Mouse (Mus musculus) lung, postnatal 0 days (tissue): ENCODE data around the gene Tulp4. TPM values are rescaled to one million over a fixed set of nuclear protein-coding genes. Genes with fewer than 3 reads are reported as not detected.
"Not testable (repeated sequence)": the region's sequence is repeated elsewhere in the genome, so short reads cannot be mapped to it uniquely, and the experiment has no call there.

Experiments
- ATAC-seq: fragments of 200-750 bp; cut with Nextera tagmentation; 2 replicates; pipeline ENCODE4 v1.8.0; 2017; ENCODE audit warnings: moderate library complexity
- DNase-seq: peaks from one replicate; pipeline ENCODE4 v3.0.0-alpha.2; 2016; ENCODE audit warnings: low spot score
- H3K27ac ChIP-seq: fragments of 300-500 bp; sonication (generic); 2 replicates; pipeline ENCODE4 v1.5.1; 2014; ENCODE audit warnings: antibody characterized with exemption, mild to moderate bottlenecking, low read length, mixed read lengths
- H3K27me3 ChIP-seq: fragments of 300-500 bp; sonication (generic); replicated peaks from 2 replicates; pipeline ENCODE4 v1.6.1; 2014; ENCODE audit warnings: low read length, mixed read lengths; ENCODE audit not compliant: insufficient read depth
- H3K36me3 ChIP-seq: fragments of 300-500 bp; sonication (generic); 2 replicates; pipeline ENCODE4 v1.6.1; 2014; ENCODE audit warnings: low read length, mixed read lengths; ENCODE audit not compliant: insufficient read depth
- H3K4me1 ChIP-seq: fragments of 300-500 bp; sonication (generic); 2 replicates; pipeline ENCODE4 v1.6.1; 2014; ENCODE audit warnings: antibody characterized with exemption, low read depth, low read length, mixed read lengths; ENCODE audit not compliant: insufficient read depth
- H3K4me2 ChIP-seq: fragments of 300-500 bp; sonication (generic); replicated peaks from 2 replicates; pipeline ENCODE4 v1.6.1; 2014; ENCODE audit warnings: low read depth, mild to moderate bottlenecking, low read length, moderate library complexity, mixed read lengths
- H3K4me3 ChIP-seq: fragments of 300-500 bp; sonication (generic); 2 replicates; pipeline ENCODE4 v1.5.1; 2014; ENCODE audit warnings: low read depth, low read length
- H3K9ac ChIP-seq: fragments of 300-500 bp; sonication (generic); replicated peaks from 2 replicates; pipeline ENCODE4 v1.6.1; 2014; ENCODE audit warnings: low read depth, mild to moderate bottlenecking
- H3K9me3 ChIP-seq: fragments of 300-500 bp; sonication (generic); 2 replicates; pipeline ENCODE4 v1.6.1; 2016; ENCODE audit warnings: low read length, mixed read lengths
- WGBS: fragments of 180-500 bp; shearing (Covaris S2); extraction: QIAGEN DNeasy Blood & Tissue Kit; methylation state at CpG from one replicate; pipeline ENCODE4 v1.1.7; 2014; 5-methylcytosine and 5-hydroxymethylcytosine counted together
- polyA plus RNA-seq: library from polyadenylated mRNA; unstranded; fragments of >200 nt; fragmentation: Nextera tagmentation; extraction: Ambion mirVana; gene quantifications from 2 replicates; pipeline ENCODE4 v1.2.1, GENCODE M21; 2015

The Tulp4 gene
- polyA plus RNA-seq, 1 experiment from 2014 or later = 35.4 TPM

DNA sequence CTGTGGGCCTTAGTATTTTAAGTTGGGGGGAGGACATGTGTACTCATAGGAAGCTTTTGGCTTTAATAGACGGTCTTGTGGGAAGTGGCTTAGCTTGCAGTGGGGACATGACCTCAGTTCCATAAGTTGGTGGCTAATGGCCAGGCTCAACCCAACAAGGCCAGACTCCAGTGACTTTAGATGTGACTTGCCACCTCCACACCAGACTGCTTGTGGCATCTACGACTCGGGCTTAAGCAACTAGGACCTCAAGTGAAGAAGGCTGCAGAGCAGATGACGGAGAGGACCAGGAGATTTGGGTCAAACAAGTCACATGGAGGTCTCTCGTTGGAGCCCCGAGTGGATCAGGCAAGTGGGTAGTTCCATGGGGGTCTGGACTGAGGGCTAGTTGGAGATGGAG lies 168.5 kb downstream of the Tulp4 start:
- not testable (repeated sequence) for H3K9ac ChIP-seq, H3K36me3 ChIP-seq, H3K4me3 ChIP-seq, H3K4me1 ChIP-seq, H3K27me3 ChIP-seq, ATAC-seq, H3K4me2 ChIP-seq, H3K9me3 ChIP-seq, H3K27ac ChIP-seq
- DNase-seq = peak; percentile 2
- WGBS = 87% methylated on average over 4 of the region's 6 CpGs

DNA sequence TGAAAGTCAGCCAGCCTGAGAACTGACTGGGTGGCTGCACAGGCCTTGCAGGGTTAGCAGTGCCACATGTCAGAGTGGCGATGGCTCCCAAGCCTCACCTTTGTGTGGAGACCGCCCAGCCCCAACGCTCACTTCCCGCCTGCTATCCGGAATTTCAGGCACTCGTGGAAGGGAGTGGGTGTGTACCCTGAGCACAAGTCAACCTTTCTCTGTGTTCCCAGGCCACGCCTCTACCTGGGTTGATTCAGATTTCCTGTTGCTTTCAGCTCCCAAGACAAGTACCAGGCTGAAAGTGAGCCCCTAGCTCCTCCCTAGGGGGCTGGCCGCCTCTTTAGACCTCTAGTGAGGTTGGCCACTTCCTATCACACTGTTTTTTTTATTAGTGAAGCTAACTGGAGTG lies 173.0 kb downstream of the Tulp4 start:
- H3K4me1 ChIP-seq, H3K9ac ChIP-seq, H3K27me3 ChIP-seq, H3K9me3 ChIP-seq, H3K4me3 ChIP-seq, H3K36me3 ChIP-seq, H3K27ac ChIP-seq, H3K4me2 ChIP-seq: not testable (repeated sequence)
- peak; percentile 95 for ATAC-seq
- 50% methylated on average over 8 of the region's 8 CpGs for WGBS
- DNase-seq = peak; percentile 59

DNA sequence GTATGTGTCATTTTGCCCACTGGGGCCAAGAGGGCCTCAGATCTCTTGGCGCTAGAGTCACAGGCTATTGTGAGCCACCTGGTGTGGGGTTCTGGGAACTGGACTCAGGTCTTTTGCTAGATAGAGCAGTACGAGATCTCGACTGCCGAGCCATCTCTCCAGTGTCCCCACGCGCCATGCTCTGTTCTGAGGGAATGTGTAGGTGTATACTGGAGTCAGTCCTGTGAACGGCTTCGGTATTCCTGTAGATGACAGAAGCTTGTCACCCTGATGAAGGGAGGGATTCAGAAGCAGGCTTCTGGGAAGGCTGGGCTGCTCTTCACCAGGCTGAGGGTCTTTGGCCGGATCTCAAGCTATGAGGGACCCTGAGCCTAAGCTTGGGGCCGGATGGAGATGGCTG lies 173.5 kb downstream of the Tulp4 start:
- H3K9ac ChIP-seq, H3K4me1 ChIP-seq, ATAC-seq, H3K27me3 ChIP-seq, DNase-seq, H3K9me3 ChIP-seq, H3K27ac ChIP-seq, H3K36me3 ChIP-seq, H3K4me2 ChIP-seq, H3K4me3 ChIP-seq: not testable (repeated sequence)
- 83% methylated on average over 6 of the region's 10 CpGs for WGBS

DNA sequence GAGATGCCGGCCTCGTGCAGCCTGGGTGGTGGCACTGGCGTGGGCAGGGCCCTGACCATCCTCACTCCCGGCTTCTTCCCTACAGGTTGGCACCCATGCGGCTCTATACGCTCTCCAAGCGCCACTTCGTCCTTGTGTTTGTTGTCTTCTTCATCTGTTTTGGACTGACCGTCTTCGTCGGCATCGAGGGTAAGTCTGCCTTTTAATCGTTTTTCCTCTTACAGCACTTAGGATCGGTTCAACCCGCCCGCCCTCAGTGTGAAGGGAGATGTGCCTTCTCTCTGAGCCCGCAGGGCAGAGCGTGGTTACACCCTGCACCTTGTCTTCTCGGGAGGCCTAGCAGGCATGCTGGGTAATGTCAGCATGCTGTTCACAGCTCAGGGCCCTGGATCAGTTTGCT lies 174.3 kb downstream of the Tulp4 start:
- not testable (repeated sequence) for DNase-seq, H3K4me3 ChIP-seq, ATAC-seq, H3K4me1 ChIP-seq, H3K27me3 ChIP-seq, H3K9ac ChIP-seq, H3K4me2 ChIP-seq, H3K27ac ChIP-seq, H3K9me3 ChIP-seq, H3K36me3 ChIP-seq
- WGBS = 93% methylated on average over 13 of the region's 19 CpGs

DNA sequence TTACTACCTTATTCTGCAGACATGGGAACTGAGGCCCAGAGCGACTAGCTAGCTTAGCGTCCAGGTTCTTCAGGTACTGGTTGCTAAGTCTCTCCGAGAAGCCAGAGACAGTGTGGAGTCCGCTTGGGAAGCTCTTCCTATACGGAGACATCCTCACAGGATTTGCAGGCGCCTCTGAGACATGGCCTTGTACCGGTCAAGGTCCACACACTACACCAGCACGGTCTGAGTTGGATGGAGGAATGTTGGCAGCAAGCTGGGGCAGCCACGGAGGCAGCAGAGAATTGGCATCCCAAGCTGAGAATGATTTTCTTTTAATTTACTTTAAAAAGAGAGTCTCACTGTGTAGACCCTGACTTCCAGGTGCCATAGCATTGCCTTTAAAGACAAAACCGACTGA lies 176.9 kb downstream of the Tulp4 start:
- not testable (repeated sequence) for H3K4me1 ChIP-seq, DNase-seq
- WGBS = 97% methylated on average over 7 of the region's 10 CpGs

DNA sequence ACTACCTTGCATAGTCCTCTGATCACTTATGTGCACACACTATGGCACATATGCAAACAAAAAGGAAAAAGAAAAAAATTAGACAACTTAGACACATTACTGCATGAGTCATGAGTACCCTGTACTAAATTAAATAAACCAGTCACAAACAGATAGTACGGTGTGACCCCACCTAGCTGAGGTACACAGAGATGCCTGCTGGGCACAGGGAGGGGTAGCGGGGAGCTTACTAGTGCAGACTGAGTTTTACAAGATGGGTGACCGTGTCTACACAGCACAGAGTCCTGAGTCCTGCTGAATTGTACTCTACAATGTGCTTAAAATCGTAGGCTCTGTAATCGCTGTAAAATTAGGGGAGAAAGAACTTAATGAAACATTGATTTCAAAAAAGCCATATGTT lies 179.9 kb downstream of the Tulp4 start:
- not testable (repeated sequence) for H3K36me3 ChIP-seq, H3K4me2 ChIP-seq, H3K9me3 ChIP-seq, H3K9ac ChIP-seq, H3K4me1 ChIP-seq, H3K4me3 ChIP-seq, H3K27ac ChIP-seq, DNase-seq, ATAC-seq, H3K27me3 ChIP-seq
- whole genome bisulfite sequencing = 91% methylated on average over 5 of the region's 5 CpGs

More for the DNA sequence above, 176.9 kb downstream of the Tulp4 start:
- not testable (repeated sequence) for H3K4me2 ChIP-seq, H3K9me3 ChIP-seq, H3K4me3 ChIP-seq, ATAC-seq, H3K9ac ChIP-seq, H3K36me3 ChIP-seq, H3K27me3 ChIP-seq, H3K27ac ChIP-seq

DNA sequence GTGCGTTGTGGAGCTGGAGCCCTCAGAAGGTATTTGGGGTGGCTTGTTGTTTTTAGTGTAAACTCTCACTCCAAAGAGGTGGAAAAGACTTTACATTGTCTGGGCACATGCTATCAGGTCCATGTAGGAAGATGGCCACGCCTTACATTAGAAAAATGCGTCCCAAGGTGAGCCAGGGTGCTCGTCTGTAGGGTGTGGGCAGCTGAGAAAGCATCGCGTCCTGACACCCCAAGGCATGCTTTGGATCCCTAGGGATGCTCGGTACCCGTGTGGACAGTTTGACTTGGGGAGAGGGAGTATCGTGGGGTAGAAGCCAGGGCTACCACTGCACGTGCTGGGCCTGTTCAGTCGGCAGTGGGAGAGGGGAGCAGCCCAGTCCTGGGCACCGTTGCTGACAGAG lies 182.8 kb downstream of the Tulp4 start:
- WGBS = 97% methylated on average over 9 of the region's 12 CpGs
- not testable (repeated sequence) for ATAC-seq

DNA sequence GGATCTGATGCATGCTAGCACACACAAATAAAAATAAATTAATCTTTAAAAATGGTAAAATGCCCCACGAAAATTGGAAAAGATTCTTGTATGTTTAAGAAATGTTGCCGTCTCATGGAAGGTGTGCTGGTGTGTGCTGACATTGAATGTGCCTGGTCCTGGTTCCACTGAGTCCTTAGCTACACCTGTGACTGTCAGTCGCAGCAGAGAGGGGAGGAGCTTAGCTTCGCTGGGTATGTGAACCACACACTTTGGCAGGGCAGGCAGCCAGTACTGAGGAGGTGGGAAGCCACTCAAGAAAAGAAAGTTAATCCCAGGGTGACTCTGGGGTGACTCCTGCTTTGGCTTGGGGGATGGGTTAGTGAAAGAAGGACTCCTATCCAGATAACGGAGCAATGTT lies 187.6 kb downstream of the Tulp4 start:
- not testable (repeated sequence) for H3K36me3 ChIP-seq, H3K9ac ChIP-seq, H3K4me2 ChIP-seq, H3K9me3 ChIP-seq, H3K4me1 ChIP-seq, H3K27me3 ChIP-seq, H3K27ac ChIP-seq, H3K4me3 ChIP-seq, DNase-seq
- ATAC-seq = peak; percentile 33; the same call in 1 of the 2 replicates
- no CpG with 5 or more reads among the region's 5 CpGs for WGBS

More for the DNA sequence above, 182.8 kb downstream of the Tulp4 start:
- H3K4me2 ChIP-seq, DNase-seq, H3K9ac ChIP-seq, H3K27me3 ChIP-seq, H3K27ac ChIP-seq, H3K9me3 ChIP-seq, H3K36me3 ChIP-seq, H3K4me1 ChIP-seq, H3K4me3 ChIP-seq: not testable (repeated sequence)

DNA sequence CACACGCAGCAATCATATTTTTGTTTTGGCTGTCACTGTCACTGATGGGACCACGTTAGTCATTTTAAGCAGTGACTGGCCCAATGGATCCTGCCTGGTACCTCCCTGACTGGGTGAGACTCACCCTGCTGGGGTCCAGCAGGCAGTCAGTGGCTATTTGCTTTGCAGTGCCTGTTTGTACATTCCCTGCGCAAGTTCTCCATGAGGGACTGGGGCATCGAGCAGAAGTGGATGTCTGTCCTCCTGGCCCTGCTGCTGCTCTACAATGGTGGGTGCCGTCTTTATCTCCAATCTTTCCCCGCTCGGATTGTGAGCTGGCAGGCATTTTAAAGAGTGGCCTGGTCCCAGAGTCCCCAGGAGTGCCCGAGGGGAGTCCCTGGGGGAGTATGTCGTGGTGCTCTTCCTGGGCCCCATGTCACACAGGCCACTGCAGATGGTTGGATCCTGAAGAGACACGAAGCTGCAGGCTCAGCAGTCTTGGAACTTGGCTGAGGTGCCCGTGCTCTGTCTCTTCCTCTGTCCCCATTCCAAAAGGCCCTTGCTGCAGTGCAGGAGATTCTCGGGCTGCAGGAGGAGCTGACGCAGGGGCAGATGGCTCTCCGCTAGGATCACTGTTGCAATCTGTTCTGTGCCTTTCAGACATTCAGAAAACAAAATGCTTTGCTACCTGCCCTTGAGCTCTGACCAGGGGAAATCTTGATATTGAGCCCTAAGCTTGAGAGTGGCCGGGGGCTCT lies 191.0 kb downstream of the Tulp4 start:
- H3K27ac ChIP-seq, H3K27me3 ChIP-seq, H3K9ac ChIP-seq, DNase-seq, H3K9me3 ChIP-seq, H3K36me3 ChIP-seq, H3K4me1 ChIP-seq, H3K4me2 ChIP-seq, H3K4me3 ChIP-seq, ATAC-seq: not testable (repeated sequence)
- 83% methylated on average over 9 of the region's 15 CpGs for WGBS
